Mouse (Mus musculus) hindbrain, embryonic 13.5 days (tissue): ENCODE measurements around the gene Rbm33. TPM values are rescaled to one million over a fixed set of nuclear protein-coding genes. Genes with fewer than 3 reads are reported as not detected.

Experiments
- ATAC-seq: fragments of 200-750 bp; cut with Nextera tagmentation; 2 replicates; pipeline ENCODE4 v1.8.0; 2017; ENCODE audit warnings: moderate TSS enrichment; ENCODE audit not compliant: low FRiP score
- H3K27ac ChIP-seq: fragments of 300-500 bp; sonication (generic); 2 replicates; pipeline ENCODE4 v1.5.1; 2015; ENCODE audit warnings: inconsistent platforms, mild to moderate bottlenecking, moderate library complexity
- H3K27me3 ChIP-seq: fragments of 300-500 bp; sonication (generic); 2 replicates; pipeline ENCODE4 v1.6.1; 2015; ENCODE audit warnings: mild to moderate bottlenecking, inconsistent platforms
- H3K36me3 ChIP-seq: fragments of 300-500 bp; sonication (generic); 2 replicates; pipeline ENCODE4 v1.6.1; 2015; ENCODE audit warnings: mild to moderate bottlenecking, inconsistent platforms
- H3K4me1 ChIP-seq: fragments of 300-500 bp; sonication (generic); replicated peaks from 2 replicates; pipeline ENCODE4 v1.6.1; 2015; ENCODE audit warnings: inconsistent platforms
- H3K4me2 ChIP-seq: fragments of 300-500 bp; sonication (generic); 2 replicates; pipeline ENCODE4 v1.6.1; 2015; ENCODE audit warnings: inconsistent platforms, mild to moderate bottlenecking, moderate library complexity
- H3K4me3 ChIP-seq: fragments of 300-500 bp; sonication (generic); 2 replicates; pipeline ENCODE4 v1.5.1; 2015; ENCODE audit warnings: mild to moderate bottlenecking, inconsistent platforms
- H3K9ac ChIP-seq: fragments of 300-500 bp; sonication (generic); 2 replicates; pipeline ENCODE4 v1.6.1; 2015; ENCODE audit warnings: mild to moderate bottlenecking, inconsistent platforms
- H3K9me3 ChIP-seq: fragments of 300-500 bp; sonication (generic); 2 replicates; pipeline ENCODE4 v1.6.1; 2016; ENCODE audit warnings: inconsistent platforms
- WGBS: fragments of 180-500 bp; shearing (Covaris S2); methylation state at CpG from one replicate; pipeline ENCODE4 v1.1.7; 2015; 5-methylcytosine and 5-hydroxymethylcytosine counted together
- polyA plus RNA-seq: library from polyadenylated mRNA; unstranded; fragments of >200 nt; fragmentation: Nextera tagmentation; extraction: Ambion mirVana; gene quantifications from 2 replicates; pipeline ENCODE4 v1.2.1, GENCODE M21; 2015

Gene Rbm33
- polyA plus RNA-seq, 1 experiment from 2014 or later, result 18.1 TPM

DNA sequence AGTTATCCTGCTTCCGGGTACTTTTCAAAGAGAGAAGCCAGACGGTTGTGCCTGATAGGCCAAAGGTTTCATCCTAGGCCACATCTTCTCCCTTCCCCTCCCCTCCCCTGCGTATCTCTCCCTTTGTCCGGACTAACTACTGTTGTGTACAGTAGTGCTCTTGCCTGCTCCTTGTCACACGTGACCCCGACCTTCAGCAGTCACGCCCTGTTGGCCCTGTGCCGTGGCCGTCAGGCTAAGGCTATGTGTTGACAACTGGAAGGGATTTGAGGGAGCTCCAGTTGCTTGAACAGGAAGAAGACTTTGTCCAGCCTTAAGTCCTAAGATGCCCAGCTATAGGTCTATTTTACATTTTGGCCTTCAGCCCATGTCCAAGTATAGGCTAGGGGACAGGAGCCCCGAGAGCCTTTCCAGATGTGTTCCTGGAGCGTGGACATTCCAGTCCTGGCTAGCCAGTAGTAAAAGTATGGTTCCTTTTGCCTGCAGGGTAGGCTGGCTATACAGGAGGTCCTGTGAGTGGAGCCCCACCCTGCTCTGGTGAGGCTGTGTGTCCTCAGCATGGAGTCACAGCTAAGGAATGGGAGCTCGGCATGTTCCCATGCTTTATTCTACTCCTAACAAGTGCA, 102.8 kb downstream of the Rbm33 start:
- WGBS, result 91% methylated on average over 12 of the region's 12 CpGs
- peaks cover 53% of the 10 kb centered on the region for H3K36me3 ChIP-seq
- ATAC-seq, result no peak

DNA sequence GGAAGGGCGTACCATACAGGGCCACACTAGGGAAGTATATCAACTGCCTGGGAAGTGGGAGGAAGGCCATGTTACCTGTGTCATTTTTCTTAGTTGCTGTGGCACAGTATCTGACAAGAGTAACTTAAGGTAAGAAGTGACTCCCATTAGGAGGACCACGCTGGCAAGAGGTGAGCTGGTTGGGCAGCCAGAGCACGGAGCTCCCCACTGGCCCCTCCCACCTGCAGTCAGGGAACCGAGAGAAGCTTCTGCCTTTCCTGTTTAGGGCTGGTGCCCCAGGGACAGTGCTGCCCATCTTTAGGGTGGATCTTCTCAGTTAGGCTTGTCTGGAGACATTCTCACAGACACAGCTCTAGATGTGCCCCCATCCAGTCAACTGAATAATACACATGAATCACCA, 106.9 kb downstream of the Rbm33 start:
- Histone ChIP-seq H3K4me3 (no peak overlapping the region), H3K4me2 (no peak overlapping the region), H3K27ac (no peak overlapping the region), H3K9ac (no peak overlapping the region), H3K4me1 (no peaks in the 10 kb centered on the region), H3K9me3 (no peaks in the 10 kb centered on the region), H3K27me3 (no peaks in the 10 kb centered on the region), H3K36me3 (peaks cover 17% of the 10 kb centered on the region)
- 80% methylated on average over 4 of the region's 4 CpGs for WGBS
- ATAC-seq, result no peak

More for the DNA sequence above, 102.8 kb downstream of the Rbm33 start:
- no peak overlapping the region for H3K4me2 ChIP-seq
- no peaks in the 10 kb centered on the region for H3K4me1 ChIP-seq
- no peak overlapping the region for H3K27ac ChIP-seq
- no peaks in the 10 kb centered on the region for H3K9me3 ChIP-seq
- no peak overlapping the region for H3K4me3 ChIP-seq
- H3K27me3 ChIP-seq, result no peaks in the 10 kb centered on the region
- H3K9ac ChIP-seq, result no peak overlapping the region

DNA sequence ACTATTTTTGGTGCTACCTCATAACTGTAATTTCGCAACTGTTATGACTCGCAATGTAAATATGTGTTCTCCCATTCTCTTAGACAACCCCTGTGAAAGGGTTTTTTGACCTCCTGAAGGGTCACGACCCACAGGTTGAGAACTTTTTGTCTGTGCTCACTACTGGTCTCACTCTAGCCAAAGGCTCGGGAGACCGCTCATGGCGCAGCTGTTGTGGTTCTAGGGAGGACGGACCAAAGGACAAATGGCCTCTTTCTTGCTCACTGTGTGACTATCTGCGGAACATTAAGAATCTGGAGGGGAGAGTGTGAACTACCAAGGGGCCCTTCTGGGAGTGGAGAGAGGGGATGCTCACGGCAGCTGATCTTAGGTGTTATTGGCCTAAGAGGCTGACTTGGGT, 109.0 kb downstream of the Rbm33 start:
- Histone ChIP-seq H3K9ac (no peak overlapping the region), H3K36me3 (no peaks in the 10 kb centered on the region), H3K4me2 (no peak overlapping the region), H3K4me1 (no peaks in the 10 kb centered on the region), H3K27me3 (no peaks in the 10 kb centered on the region), H3K4me3 (no peak overlapping the region), H3K9me3 (no peaks in the 10 kb centered on the region), H3K27ac (no peak overlapping the region)
- WGBS, result 93% methylated on average over 9 of the region's 9 CpGs
- no peak for ATAC-seq

DNA sequence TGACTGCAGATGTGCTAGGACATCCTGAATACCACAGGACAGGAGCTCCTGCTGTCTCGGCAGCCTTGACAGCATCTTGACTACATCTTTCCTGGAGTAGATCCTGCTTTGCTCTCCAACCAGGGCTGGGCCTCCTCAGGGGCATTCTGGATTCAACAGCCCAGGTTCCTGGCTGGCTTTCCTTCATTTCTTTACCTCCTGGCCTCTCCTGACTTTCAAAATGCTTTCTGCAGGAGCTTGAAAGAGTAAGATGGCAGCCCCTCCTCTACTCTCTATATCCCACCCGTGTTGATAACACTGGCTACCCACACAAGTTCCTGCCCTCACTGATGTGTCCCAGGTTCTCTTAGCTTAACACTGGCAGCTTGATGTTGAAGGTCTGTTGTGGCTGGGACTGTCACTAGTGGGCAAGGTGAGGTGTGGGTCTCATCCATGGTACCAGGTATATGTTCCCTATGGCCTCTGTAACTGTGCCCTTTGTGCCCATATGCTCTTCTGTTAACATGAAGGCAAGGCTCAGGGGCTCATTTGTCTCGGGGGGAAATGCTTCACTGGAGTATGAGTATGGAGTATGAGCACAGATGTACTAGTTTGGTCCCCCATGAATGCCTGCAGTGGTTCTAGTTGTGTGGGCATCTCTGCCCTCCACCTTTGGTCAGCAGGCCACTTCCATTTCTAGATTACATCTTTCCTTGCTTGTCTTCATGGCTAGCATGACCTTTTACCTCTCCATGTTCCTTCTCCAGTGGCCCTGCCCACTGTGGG, 133.4 kb downstream of the Rbm33 start:
- Histone ChIP-seq H3K4me3 (no peak overlapping the region), H3K9ac (no peak overlapping the region), H3K4me1 (0 out of 2 replicates have a peak, but pooled peaks cover 3% of the 10 kb centered on the region), H3K27ac (no peak overlapping the region), H3K4me2 (no peak overlapping the region), H3K9me3 (no peaks in the 10 kb centered on the region), H3K36me3 (no peaks in the 10 kb centered on the region), H3K27me3 (peaks cover 27% of the 10 kb centered on the region)
- WGBS, result 58% methylated on average over 3 of the region's 3 CpGs
- no peak for ATAC-seq

DNA sequence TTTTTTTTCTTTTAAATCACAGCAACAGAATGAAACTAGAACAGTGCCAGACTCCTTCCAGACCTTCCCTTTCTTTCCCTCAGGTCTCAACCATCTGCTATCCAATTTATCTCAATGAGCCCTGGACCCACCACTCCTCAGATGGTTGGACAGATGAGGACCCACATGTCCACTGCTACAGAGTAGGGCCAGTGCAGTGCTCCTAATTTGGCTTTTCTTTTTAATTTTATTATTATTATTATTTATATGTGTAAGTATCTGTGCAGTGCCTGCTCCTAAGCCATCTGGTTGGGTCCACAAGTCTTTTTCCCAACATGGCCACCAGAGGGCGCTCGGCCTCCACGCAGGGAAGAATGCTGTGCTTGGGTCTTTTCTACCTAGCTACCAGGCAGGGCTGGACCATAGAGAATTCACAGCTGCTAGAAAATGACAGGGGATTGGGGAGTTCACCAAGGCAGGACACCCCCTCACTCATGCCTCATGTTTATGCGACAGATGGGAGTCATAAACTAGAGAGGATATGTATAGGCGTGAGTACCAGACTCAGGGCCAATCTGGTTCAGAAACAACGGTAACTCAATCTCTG, 134.2 kb downstream of the Rbm33 start:
- no peaks in the 10 kb centered on the region for H3K9me3 ChIP-seq
- H3K4me1 ChIP-seq, result 0 out of 2 replicates have a peak, but pooled peaks cover 3% of the 10 kb centered on the region
- H3K27me3 ChIP-seq, result peaks cover 35% of the 10 kb centered on the region
- no peak overlapping the region for H3K9ac ChIP-seq
- ATAC-seq, result peak; percentile 85
- H3K4me2 ChIP-seq, result no peak overlapping the region
- H3K27ac ChIP-seq, result no peak overlapping the region
- WGBS, result 33% methylated on average over 6 of the region's 6 CpGs
- no peak overlapping the region for H3K4me3 ChIP-seq
- no peaks in the 10 kb centered on the region for H3K36me3 ChIP-seq

DNA sequence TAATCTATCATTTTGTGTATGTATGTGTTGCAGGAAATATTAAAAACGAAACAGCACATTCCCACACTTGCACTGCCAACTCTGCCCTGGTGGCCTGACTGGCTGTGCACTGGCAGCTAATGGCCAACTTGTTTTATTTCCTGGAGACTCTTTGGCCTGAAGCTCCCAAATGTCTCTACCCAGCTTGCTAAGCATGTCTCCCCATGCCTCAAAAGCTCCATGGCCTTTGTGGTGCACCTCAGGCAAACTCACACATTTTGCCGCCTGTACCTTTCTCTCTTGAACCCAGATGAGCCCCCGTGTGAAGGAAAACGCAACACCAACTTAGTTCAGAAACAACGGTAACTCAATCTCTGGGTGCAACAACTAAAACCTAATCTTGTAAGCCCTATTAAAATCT, 136.2 kb downstream of the Rbm33 start:
- H3K36me3 ChIP-seq, result no peaks in the 10 kb centered on the region
- H3K9ac ChIP-seq, result no peak overlapping the region
- no peaks in the 10 kb centered on the region for H3K9me3 ChIP-seq
- peaks cover 8% of the 10 kb centered on the region for H3K4me1 ChIP-seq
- no peak overlapping the region for H3K27ac ChIP-seq
- no peak overlapping the region for H3K4me3 ChIP-seq
- H3K4me2 ChIP-seq, result no peak overlapping the region
- 88% methylated on average over 5 of the region's 5 CpGs for WGBS
- no peak for ATAC-seq
- H3K27me3 ChIP-seq, result peaks cover 53% of the 10 kb centered on the region

DNA sequence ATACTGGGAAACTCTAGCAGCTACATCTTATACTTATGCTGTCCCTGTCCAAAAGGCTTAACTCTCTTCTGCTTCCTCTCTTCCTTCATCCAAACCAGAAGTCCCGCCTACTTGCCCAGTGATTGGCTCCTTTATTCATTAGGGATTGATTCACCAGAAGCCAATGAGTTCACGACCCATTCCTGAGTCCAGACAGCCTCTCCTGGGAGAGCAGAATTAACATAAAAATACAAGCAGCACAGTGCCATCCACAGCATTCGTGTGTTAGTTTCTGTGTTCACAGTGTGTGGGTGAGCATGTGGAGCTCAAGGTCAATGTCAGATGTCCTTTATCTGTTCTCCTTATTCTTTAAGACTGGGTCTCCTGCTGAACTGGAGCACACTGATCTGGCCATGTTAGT, 136.6 kb downstream of the Rbm33 start:
- no peaks in the 10 kb centered on the region for H3K36me3 ChIP-seq
- 25% methylated on average over 3 of the region's 3 CpGs for WGBS

DNA sequence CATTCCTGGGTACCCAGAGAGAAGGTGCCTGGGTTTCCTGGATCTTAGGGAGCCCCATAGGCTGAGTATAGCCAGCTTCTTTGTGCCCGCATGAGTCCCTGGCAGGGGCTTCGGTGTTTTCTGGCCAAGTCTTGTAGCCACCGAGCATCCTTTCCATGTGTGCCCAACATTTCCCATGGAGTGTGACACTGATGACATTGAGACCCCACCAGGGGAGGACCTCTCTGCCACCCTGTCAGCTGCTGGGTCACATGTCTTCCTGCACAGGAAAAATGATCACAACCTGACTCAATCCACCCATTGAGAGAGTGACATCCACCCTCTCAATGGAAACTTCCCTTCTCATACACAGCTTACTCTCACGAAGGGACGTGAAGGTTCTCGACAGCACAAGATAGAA, 137.6 kb downstream of the Rbm33 start:
- ATAC-seq, result no peak
- 92% methylated on average over 6 of the region's 6 CpGs for WGBS

More for the DNA sequence above, 136.6 kb downstream of the Rbm33 start:
- peaks cover 57% of the 10 kb centered on the region for H3K27me3 ChIP-seq
- no peak overlapping the region for H3K9ac ChIP-seq
- peaks cover 12% of the 10 kb centered on the region for H3K4me1 ChIP-seq
- no peak overlapping the region for H3K27ac ChIP-seq
- H3K4me3 ChIP-seq, result no peak overlapping the region
- H3K4me2 ChIP-seq, result no peak overlapping the region
- no peak for ATAC-seq
- no peaks in the 10 kb centered on the region for H3K9me3 ChIP-seq

DNA sequence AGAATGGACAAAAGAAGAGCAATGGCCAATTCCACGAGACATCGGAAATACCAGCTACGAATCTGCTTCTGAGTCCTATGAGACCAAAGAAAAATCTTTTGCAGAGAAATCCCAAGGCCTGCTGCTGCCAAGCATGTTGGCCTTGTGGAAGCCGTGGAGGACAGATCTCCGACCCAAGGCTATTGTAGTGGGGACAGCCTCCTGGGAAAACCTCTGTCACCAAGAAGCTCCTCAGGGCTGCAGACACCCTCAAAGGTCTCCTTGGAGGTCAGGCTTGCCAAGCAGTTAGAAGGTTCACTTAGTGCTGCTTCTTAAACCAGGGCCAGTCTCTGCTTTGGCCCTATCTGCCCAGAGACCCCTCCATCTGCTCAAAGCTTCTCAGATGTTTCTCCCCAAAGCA, 138.8 kb downstream of the Rbm33 start:
- Histone ChIP-seq H3K4me2 (no peak overlapping the region), H3K9ac (no peak overlapping the region), H3K27ac (no peak overlapping the region), H3K36me3 (no peaks in the 10 kb centered on the region), H3K4me3 (no peak overlapping the region), H3K27me3 (peaks cover 77% of the 10 kb centered on the region), H3K9me3 (no peaks in the 10 kb centered on the region), H3K4me1 (peaks cover 33% of the 10 kb centered on the region)
- ATAC-seq, result no peak
- WGBS, result 74% methylated on average over 5 of the region's 5 CpGs

More for the DNA sequence above, 137.6 kb downstream of the Rbm33 start:
- peaks cover 21% of the 10 kb centered on the region for H3K4me1 ChIP-seq
- H3K4me2 ChIP-seq, result no peak overlapping the region
- H3K9me3 ChIP-seq, result no peaks in the 10 kb centered on the region
- H3K27ac ChIP-seq, result no peak overlapping the region
- no peak overlapping the region for H3K4me3 ChIP-seq
- H3K27me3 ChIP-seq, result peaks cover 67% of the 10 kb centered on the region
- H3K36me3 ChIP-seq, result no peaks in the 10 kb centered on the region
- no peak overlapping the region for H3K9ac ChIP-seq

DNA sequence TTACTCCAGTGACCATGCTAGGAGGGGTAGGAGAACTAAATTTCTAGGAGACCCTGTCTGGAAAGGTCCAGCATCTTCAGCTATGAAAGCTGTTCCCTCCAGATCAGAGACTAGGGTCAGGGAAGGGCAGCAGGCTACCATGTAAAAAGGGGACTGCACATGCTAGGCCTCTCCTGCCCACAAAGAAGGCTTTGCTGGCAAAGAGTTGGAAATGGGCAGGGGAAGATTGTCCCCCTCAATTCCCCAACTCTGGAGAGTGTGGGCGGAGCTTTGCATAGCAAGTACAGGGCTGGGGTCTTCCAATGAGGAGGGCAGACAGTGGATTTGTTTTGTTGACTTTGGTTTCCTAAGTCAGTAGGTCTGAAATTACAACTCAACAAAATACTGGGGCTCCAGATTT, 139.4 kb downstream of the Rbm33 start:
- ATAC-seq, result no peak
- WGBS, result 74% methylated on average over 1 of the region's 1 CpGs
- H3K27me3 ChIP-seq, result peaks cover 83% of the 10 kb centered on the region

DNA sequence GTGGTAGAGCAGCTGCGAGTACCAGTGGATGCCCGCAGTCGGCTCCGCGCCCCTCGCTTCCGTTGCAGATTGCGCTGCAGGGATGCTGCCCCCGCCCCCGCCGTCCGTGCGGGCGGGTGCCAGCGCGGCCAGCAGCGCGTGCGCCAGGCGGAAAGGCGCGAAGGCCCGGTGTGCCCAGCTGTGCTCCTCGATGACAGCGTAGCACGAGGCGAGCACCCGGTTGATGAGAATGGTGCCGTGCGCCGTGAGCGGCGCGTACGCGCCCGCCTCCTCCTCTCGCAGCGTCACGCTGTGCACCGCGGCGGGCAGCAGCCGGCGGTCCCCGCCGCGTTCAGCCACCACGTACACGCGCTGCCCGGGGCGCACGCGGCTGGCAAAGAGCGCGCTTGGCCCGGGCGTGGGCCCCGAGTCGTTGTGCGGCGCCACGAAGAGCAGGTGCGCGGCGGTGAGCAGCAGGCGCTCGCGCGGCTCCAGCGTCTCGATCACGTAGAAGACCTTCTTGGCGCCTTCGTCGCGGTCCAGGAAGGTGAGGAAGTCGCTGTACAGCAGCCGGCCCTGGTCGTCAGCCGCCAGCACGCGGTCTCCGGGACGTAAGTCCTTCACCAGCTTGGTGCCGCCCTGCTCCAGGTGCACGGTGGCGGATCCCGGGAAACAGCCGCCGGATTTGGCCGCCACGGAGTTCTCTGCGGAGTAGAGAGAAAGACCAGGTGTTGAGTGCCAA, 141.2 kb downstream of the Rbm33 start:
- Histone ChIP-seq H3K9me3 (no peaks in the 10 kb centered on the region), H3K27me3 (peaks cover 89% of the 10 kb centered on the region), H3K4me1 (peaks cover 40% of the 10 kb centered on the region), H3K4me2 (peak overlapping the region; percentile 78), H3K36me3 (no peaks in the 10 kb centered on the region), H3K9ac (peak overlapping the region; percentile 35; the same call in 1 of the 2 replicates), H3K27ac (0 out of 2 replicates have a peak overlapping the region, but pooled peaks have one; percentile 30), H3K4me3 (peak overlapping the region; percentile 45)
- peak; percentile 26; the same call in 1 of the 2 replicates for ATAC-seq
- 1% methylated on average over 80 of the region's 95 CpGs for WGBS

More for the DNA sequence above, 139.4 kb downstream of the Rbm33 start:
- Histone ChIP-seq H3K9me3 (no peaks in the 10 kb centered on the region), H3K4me3 (no peak overlapping the region), H3K9ac (no peak overlapping the region), H3K27ac (no peak overlapping the region), H3K4me1 (peaks cover 33% of the 10 kb centered on the region), H3K4me2 (no peak overlapping the region), H3K36me3 (no peaks in the 10 kb centered on the region)

DNA sequence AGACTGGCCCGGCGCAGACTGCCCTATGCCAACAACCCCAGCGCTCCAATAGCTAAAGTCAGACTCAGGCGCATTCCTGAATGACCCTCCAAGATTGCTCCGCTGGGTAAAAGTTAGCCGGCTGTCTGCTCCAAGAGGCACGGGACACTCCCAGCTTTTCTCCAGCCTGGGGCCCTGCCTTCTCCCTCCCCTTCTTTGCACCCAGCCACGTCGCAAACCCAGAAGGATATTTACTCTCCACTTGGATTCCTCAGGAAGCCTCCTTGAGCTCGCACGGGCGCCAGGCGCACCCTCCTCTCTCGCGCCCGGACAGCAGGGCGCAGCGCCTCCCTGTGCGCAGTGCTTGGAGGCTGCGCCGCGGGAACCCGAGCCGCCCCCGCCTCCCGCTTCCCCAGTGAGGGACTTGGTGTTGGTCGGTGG, 141.9 kb downstream of the Rbm33 start:
- Histone ChIP-seq H3K4me2 (peak overlapping the region; percentile 78), H3K4me3 (peak overlapping the region; percentile 45), H3K27me3 (peaks cover 93% of the 10 kb centered on the region), H3K9ac (no peak overlapping the region), H3K4me1 (peaks cover 44% of the 10 kb centered on the region), H3K9me3 (no peaks in the 10 kb centered on the region), H3K36me3 (no peaks in the 10 kb centered on the region), H3K27ac (peak overlapping the region; percentile 23; the same call in 1 of the 2 replicates)
- ATAC-seq, result no peak
- WGBS, result under 1% methylated on average over 27 of the region's 27 CpGs
